Mouse (Mus musculus) heart, embryonic 14.5 days (tissue): ENCODE measurements around the gene Clasp2. TPM values are rescaled to one million over a fixed set of nuclear protein-coding genes. Genes with fewer than 3 reads are reported as not detected.

Experiments used
- ATAC-seq: fragments of 200-750 bp; cut with Nextera tagmentation; 2 replicates; pipeline ENCODE4 v1.8.0; 2017; ENCODE audit warnings: low read depth, moderate TSS enrichment; ENCODE audit not compliant: insufficient number of reproducible peaks, insufficient read depth, low FRiP score
- H3K27ac ChIP-seq, 2 experiments: fragments of 200-500 bp in 1 of 2; fragments of 300-500 bp in 1 of 2; sonication (generic) in 1 of 2; replicated peaks in 1 of 2; 2 replicates each; pipeline ENCODE4 v1.5.1; 2012 to 2014; ENCODE audit warnings: low read depth in 2 of 2, low read length in 2 of 2, control low read depth in 1 of 2, mild to moderate bottlenecking in 1 of 2, mixed read lengths in 1 of 2; ENCODE audit not compliant: control insufficient read depth in 1 of 2, insufficient read depth in 1 of 2
- H3K27me3 ChIP-seq: fragments of 300-500 bp; sonication (generic); 2 replicates; pipeline ENCODE4 v1.6.1; 2014; ENCODE audit warnings: mild to moderate bottlenecking, low read length, control low read depth; ENCODE audit not compliant: control insufficient read depth, insufficient read depth
- H3K36me3 ChIP-seq: fragments of 300-500 bp; sonication (generic); 2 replicates; pipeline ENCODE4 v1.6.1; 2014; ENCODE audit warnings: mild to moderate bottlenecking, control low read depth, low read length, mixed read lengths; ENCODE audit not compliant: control insufficient read depth, insufficient read depth
- H3K4me1 ChIP-seq, 2 experiments: fragments of 200-500 bp in 1 of 2; fragments of 300-500 bp in 1 of 2; sonication (generic) in 1 of 2; 2 replicates each; pipeline ENCODE4 v1.6.1; 2012 to 2014; ENCODE audit warnings: low read length in 2 of 2, control low read depth in 1 of 2, mixed read lengths in 1 of 2; ENCODE audit not compliant: control insufficient read depth in 2 of 2, insufficient read depth in 2 of 2
- H3K4me2 ChIP-seq: fragments of 300-500 bp; sonication (generic); 2 replicates; pipeline ENCODE4 v1.6.1; 2014; ENCODE audit warnings: mild to moderate bottlenecking, low read length
- H3K4me3 ChIP-seq, 2 experiments: fragments of 200-500 bp in 1 of 2; fragments of 300-500 bp in 1 of 2; sonication (generic) in 1 of 2; 2 replicates each; pipeline ENCODE4 v1.5.1; 2012 to 2014; ENCODE audit warnings: low read length in 2 of 2, mild to moderate bottlenecking in 2 of 2, control low read depth in 1 of 2, low read depth in 1 of 2, moderate library complexity in 1 of 2; ENCODE audit not compliant: control insufficient read depth in 1 of 2, insufficient read depth in 1 of 2
- H3K9ac ChIP-seq: fragments of 300-500 bp; sonication (generic); 2 replicates; pipeline ENCODE4 v1.6.1; 2014; ENCODE audit warnings: mild to moderate bottlenecking, low read length
- H3K9me3 ChIP-seq: fragments of 300-500 bp; sonication (generic); 2 replicates; pipeline ENCODE4 v1.6.1; 2016; ENCODE audit warnings: low read length, control low read depth; ENCODE audit not compliant: control insufficient read depth
- WGBS: fragments of 180-500 bp; shearing (Covaris S2); extraction: QIAGEN DNeasy Blood & Tissue Kit; methylation state at CpG from one replicate; pipeline ENCODE4 v1.1.7; 2014; 5-methylcytosine and 5-hydroxymethylcytosine counted together
- polyA plus RNA-seq: library from polyadenylated mRNA; unstranded; fragments of >200 nt; fragmentation: Nextera tagmentation; extraction: Ambion mirVana; gene quantifications from 2 replicates; pipeline ENCODE4 v1.2.1, GENCODE M21; 2014

Clasp2 gene
- polyA plus RNA-seq, 1 experiment from 2014 or later: 25.3 TPM

GRCm38 (mm10) chr9:113815836-113816235 is 74.6 kb downstream of the Clasp2 start:
- H3K27ac ChIP-seq: no peak overlapping the region
- no peak overlapping the region for H3K4me2 ChIP-seq
- no peak overlapping the region for H3K9ac ChIP-seq
- ATAC-seq: no peak
- H3K4me3 ChIP-seq: no peak overlapping the region
- no peaks in the 10 kb centered on the region for H3K9me3 ChIP-seq
- H3K27me3 ChIP-seq: no peaks in the 10 kb centered on the region
- 84% methylated on average over 2 of the region's 2 CpGs for WGBS
- peaks cover 8% of the 10 kb centered on the region; the same call in 1 of the 2 replicates for H3K36me3 ChIP-seq
- H3K4me1 ChIP-seq: no peaks in the 10 kb centered on the region; a peak in 1 of 4 replicates

GRCm38 (mm10) chr9:113822150-113822549 is 80.9 kb downstream of the Clasp2 start:
- WGBS: 48% methylated on average over 1 of the region's 1 CpGs
- H3K4me3 ChIP-seq: no peak overlapping the region
- H3K36me3 ChIP-seq: no peaks in the 10 kb centered on the region
- no peaks in the 10 kb centered on the region for H3K9me3 ChIP-seq
- no peaks in the 10 kb centered on the region for H3K27me3 ChIP-seq
- no peak for ATAC-seq
- H3K27ac ChIP-seq: no peak overlapping the region; a peak in 1 of 4 replicates
- H3K9ac ChIP-seq: no peak overlapping the region
- no peak overlapping the region for H3K4me2 ChIP-seq
- H3K4me1 ChIP-seq: peaks cover 0 to 4% of the 10 kb centered on the region in 2 experiments; a peak in 1 of 4 replicates

GRCm38 (mm10) chr9:113828719-113829118 is 87.4 kb downstream of the Clasp2 start:
- H3K4me2 ChIP-seq: no peak overlapping the region
- no peaks in the 10 kb centered on the region for H3K9me3 ChIP-seq
- H3K4me1 ChIP-seq: no peaks in the 10 kb centered on the region
- WGBS: 72% methylated on average over 9 of the region's 9 CpGs
- H3K36me3 ChIP-seq: no peaks in the 10 kb centered on the region
- H3K27ac ChIP-seq: no peak overlapping the region
- no peak overlapping the region for H3K9ac ChIP-seq
- H3K4me3 ChIP-seq: no peak overlapping the region
- ATAC-seq: no peak
- H3K27me3 ChIP-seq: no peaks in the 10 kb centered on the region

- 79% methylated on average over 3 of the region's 3 CpGs for WGBS
- Histone ChIP-seq H3K27ac (no peak overlapping the region), H3K27me3 (no peaks in the 10 kb centered on the region), H3K9me3 (no peaks in the 10 kb centered on the region), H3K36me3 (0 out of 2 replicates have a peak, but pooled peaks cover 2% of the 10 kb centered on the region), H3K4me2 (no peak overlapping the region), H3K4me3 (no peak overlapping the region), H3K9ac (no peak overlapping the region), H3K4me1 (no peaks in the 10 kb centered on the region)
- ATAC-seq: no peak
Observed at GRCm38 (mm10) chr9:113830219-113830618, 88.9 kb downstream of the Clasp2 start.

- no peaks in the 10 kb centered on the region for H3K9me3 ChIP-seq
- H3K4me3 ChIP-seq: no peak overlapping the region
- H3K36me3 ChIP-seq: peaks cover 9% of the 10 kb centered on the region; the same call in 1 of the 2 replicates
- H3K9ac ChIP-seq: no peak overlapping the region
- H3K27me3 ChIP-seq: no peaks in the 10 kb centered on the region
- no peak overlapping the region for H3K27ac ChIP-seq
- 92% methylated on average over 7 of the region's 7 CpGs for WGBS
- no peak for ATAC-seq
- no peaks in the 10 kb centered on the region for H3K4me1 ChIP-seq
- H3K4me2 ChIP-seq: no peak overlapping the region
Observed at GRCm38 (mm10) chr9:113833481-113833880, 92.2 kb downstream of the Clasp2 start.

DNA sequence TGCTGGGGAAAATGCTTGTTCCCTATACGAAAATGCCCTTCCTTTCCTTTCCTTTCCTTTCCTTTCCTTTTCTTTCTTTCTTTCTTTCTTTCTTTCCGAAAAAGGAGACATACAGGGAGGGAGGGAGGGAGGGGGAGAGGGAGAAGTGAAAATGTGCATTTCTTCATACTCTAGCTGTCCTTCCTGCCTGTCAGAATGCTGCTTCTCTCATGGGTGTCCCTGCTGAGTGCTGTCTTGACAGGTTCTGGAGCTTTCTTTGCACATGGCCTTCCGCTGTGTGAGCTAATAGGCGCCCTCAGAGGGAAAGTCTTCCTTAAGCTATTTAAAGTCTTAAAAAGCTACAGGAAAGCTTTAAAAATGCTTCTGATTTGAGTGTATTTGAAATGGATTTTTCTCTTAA is 95.7 kb downstream of the Clasp2 start:
- no peak overlapping the region for H3K4me3 ChIP-seq
- no peaks in the 10 kb centered on the region for H3K4me1 ChIP-seq
- no peak overlapping the region for H3K4me2 ChIP-seq
- peaks cover 15% of the 10 kb centered on the region; the same call in 1 of the 2 replicates for H3K36me3 ChIP-seq
- no peaks in the 10 kb centered on the region for H3K9me3 ChIP-seq
- 86% methylated on average over 4 of the region's 4 CpGs for WGBS
- H3K27ac ChIP-seq: no peak overlapping the region
- no peak overlapping the region for H3K9ac ChIP-seq
- no peaks in the 10 kb centered on the region for H3K27me3 ChIP-seq
- no peak for ATAC-seq

DNA sequence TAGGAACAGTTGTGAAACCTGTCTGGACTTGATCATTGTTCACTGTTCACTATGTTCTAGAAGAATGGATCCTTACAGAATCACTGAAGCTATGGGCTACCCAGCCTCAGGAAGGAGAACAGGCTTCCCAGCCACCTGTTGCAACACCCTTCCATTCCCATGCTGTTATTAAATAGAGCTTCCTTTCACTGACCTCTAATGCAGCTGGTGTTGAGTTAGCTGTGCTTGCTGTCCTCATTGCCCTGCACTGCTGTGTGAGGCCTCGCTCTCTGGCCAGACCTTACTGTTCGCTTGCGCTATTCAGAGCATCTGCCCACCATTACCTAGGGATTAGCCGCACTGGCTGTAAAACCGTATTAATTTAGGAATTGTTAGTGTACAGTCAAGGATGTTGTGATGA is 96.2 kb downstream of the Clasp2 start:
- WGBS: 96% methylated on average over 5 of the region's 5 CpGs
- H3K4me2 ChIP-seq: no peak overlapping the region
- no peaks in the 10 kb centered on the region for H3K9me3 ChIP-seq
- H3K9ac ChIP-seq: no peak overlapping the region
- ATAC-seq: no peak
- no peaks in the 10 kb centered on the region for H3K27me3 ChIP-seq
- H3K4me1 ChIP-seq: no peaks in the 10 kb centered on the region
- H3K4me3 ChIP-seq: no peak overlapping the region
- peaks cover 17% of the 10 kb centered on the region; the same call in 1 of the 2 replicates for H3K36me3 ChIP-seq
- no peak overlapping the region for H3K27ac ChIP-seq

- H3K4me2 ChIP-seq: no peak overlapping the region
Observed at GRCm38 (mm10) chr9:113844029-113844428, 102.8 kb downstream of the Clasp2 start.

More at GRCm38 (mm10) chr9:113844029-113844428, 102.8 kb downstream of the Clasp2 start:
- H3K27me3 ChIP-seq: no peaks in the 10 kb centered on the region
- peaks cover 41% of the 10 kb centered on the region for H3K36me3 ChIP-seq
- no peak overlapping the region for H3K9ac ChIP-seq
- H3K9me3 ChIP-seq: no peaks in the 10 kb centered on the region
- no peak overlapping the region for H3K27ac ChIP-seq
- no peaks in the 10 kb centered on the region for H3K4me1 ChIP-seq
- ATAC-seq: no peak
- WGBS: 93% methylated on average over 4 of the region's 4 CpGs
- no peak overlapping the region for H3K4me3 ChIP-seq
